Mouse (Mus musculus) spleen, adult 2 months (tissue): ENCODE results near the gene Spen. TPM values are rescaled to one million over a fixed set of nuclear protein-coding genes. Genes with fewer than 3 reads are reported as not detected.

Source experiments
- DNase-seq, 2 experiments: peaks; one replicate each; pipeline versions ENCODE4 v3.0.0 to v3.0.0-alpha.2; 2012 to 2021; ENCODE audit warnings: low spot score in 2 of 2, low read depth in 1 of 2
- H3K27ac ChIP-seq: fragments of 200-500 bp; 2 replicates; pipeline ENCODE4 v1.5.1; 2012; ENCODE audit warnings: low read length, inconsistent platforms; ENCODE audit not compliant: insufficient read depth
- H3K27me3 ChIP-seq: fragments of 200-500 bp; 2 replicates; pipeline ENCODE4 v1.6.1; 2012; ENCODE audit warnings: mild to moderate bottlenecking, moderate library complexity, low read length, inconsistent platforms; ENCODE audit not compliant: control insufficient read depth, insufficient read depth
- H3K36me3 ChIP-seq: fragments of 200-500 bp; 2 replicates; pipeline ENCODE4 v1.6.1; 2012; ENCODE audit warnings: mild to moderate bottlenecking, low read length, inconsistent platforms; ENCODE audit not compliant: control insufficient read depth, insufficient read depth
- H3K4me1 ChIP-seq: fragments of 200-500 bp; 2 replicates; pipeline ENCODE4 v1.6.1; 2011; ENCODE audit warnings: inconsistent platforms; ENCODE audit not compliant: control insufficient read depth, insufficient read depth, insufficient read length
- H3K4me3 ChIP-seq: fragments of 200-500 bp; 2 replicates; pipeline ENCODE4 v1.5.1; 2011; ENCODE audit warnings: mild to moderate bottlenecking, inconsistent platforms; ENCODE audit not compliant: insufficient read depth, insufficient read length; ENCODE audit errors: extremely low read depth
- CTCF ChIP-seq: fragments of 200-500 bp; IDR thresholded peaks from 2 replicates; pipeline ENCODE4 v1.5.1; 2011; ENCODE audit warnings: mild to moderate bottlenecking, inconsistent platforms; ENCODE audit not compliant: insufficient read depth, insufficient read length, insufficient replicate concordance; ENCODE audit errors: extremely low read depth
- POLR2A ChIP-seq: fragments of 200-500 bp; IDR thresholded peaks from 2 replicates; pipeline ENCODE4 v1.6.1; 2011; ENCODE audit warnings: low read depth, low read length, inconsistent platforms
- WGBS: fragments of 180-500 bp; shearing (Covaris S2); methylation state at CpG from one replicate; pipeline ENCODE4 v1.1.7; 2018; 5-methylcytosine and 5-hydroxymethylcytosine counted together
- polyA plus RNA-seq: library from polyadenylated mRNA; depleted of rRNA; stranded (reverse); fragments of >200 nt; gene quantifications from 2 replicates; pipeline ENCODE4 v1.2.3, GENCODE M21; 2012

Gene Spen
- polyA plus RNA-seq, 1 experiment, result 28.2 TPM

DNA sequence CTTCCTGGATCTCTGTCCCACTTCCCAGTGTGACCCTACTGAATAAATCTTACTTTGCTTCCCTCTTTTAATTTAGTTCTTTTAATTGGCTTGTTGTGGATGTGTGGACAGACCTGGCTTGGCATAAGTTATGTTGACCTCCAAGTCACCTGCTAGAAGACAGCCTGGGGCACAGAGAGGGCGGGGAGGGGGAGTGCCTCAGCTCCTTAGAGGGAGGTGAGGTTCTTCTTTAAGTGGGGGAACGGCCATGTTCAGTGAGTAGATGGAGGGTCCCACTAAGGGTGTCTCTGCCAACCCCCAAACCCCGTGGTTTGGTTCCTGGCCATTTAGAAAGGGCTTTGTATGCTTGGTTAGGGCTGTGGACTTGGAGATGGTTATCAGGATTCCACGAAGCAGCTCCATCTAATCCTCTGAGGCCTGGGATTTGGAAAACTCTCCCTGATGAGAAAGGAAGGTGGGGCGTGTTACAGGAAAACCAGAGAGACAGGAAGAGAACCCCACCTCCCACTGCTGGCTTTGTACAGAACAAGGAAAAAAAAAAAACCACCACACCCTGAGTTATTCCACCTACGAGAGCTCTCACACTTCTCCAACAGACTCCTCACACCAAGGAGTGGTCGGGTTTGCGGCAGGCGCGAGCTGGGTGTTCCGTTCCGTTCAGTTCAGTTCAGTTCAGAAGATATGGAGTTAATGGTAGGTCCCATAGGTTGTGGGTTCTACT, 99.2 kb downstream of the Spen start:
- Histone ChIP-seq H3K27me3 (no peaks in the 10 kb centered on the region), H3K4me1 (no peaks in the 10 kb centered on the region), H3K4me3 (no peak overlapping the region), H3K36me3 (no peaks in the 10 kb centered on the region), H3K27ac (no peak overlapping the region)
- WGBS, result 77% methylated on average over 12 of the region's 12 CpGs
- TF ChIP-seq POLR2A, result no peak
- no peak for TF ChIP-seq CTCF
- no peak for DNase-seq

DNA sequence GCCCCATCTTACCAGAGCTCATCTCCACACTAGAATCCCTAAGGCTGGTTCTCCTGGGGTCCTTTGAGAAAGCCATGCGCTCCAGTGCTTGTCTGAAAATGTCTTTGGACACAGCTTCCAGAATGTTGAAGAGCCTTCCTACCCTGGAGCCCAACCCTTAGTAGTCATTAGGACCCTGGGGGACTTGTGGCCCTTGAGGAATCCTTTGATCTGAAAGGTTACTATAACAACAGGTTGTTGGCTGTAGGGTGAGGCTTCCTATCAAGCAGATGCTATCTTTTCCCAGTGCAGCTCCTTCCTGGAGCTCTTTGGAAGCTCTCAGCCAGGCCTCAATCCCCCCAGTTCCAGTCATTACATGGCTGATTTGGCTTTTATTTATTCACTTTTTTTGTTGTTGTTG, 102.4 kb downstream of the Spen start, which contains the start of gene Srarp:
TSS of gene Srarp (minus strand) at position 132 of the 400 bp plus-strand sequence.
- WGBS, result 97% methylated on average over 1 of the region's 1 CpGs
- TF ChIP-seq POLR2A, result no peak
- no peak for TF ChIP-seq CTCF
- Histone ChIP-seq H3K27me3 (no peaks in the 10 kb centered on the region), H3K27ac (no peak within 1 kb of the TSS), H3K4me3 (no peak within 1 kb of the TSS), H3K36me3 (no peaks in the 10 kb centered on the region), H3K4me1 (no peaks in the 10 kb centered on the region)
- DNase-seq, result no peak

DNA sequence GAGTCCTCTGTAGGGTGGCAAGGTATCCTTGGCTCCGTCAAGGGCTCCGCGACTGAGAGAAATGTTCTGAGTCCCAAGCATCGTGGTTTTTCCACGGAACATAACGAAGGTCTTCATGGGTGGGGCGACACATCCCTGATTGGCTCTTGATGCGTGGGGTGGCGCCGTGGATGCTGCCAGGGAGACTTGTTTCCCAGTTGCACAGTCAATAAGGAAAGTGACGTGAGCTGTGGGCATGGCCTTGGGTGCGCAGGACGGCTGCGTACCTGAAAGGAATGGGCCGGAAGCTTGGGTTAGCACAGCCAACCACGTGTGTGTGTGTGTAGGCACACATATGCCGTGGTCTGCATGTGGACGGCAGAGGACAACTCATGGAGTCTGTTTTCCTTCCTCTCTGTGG, 105.2 kb downstream of the Spen start:
- no peak for TF ChIP-seq POLR2A
- TF ChIP-seq CTCF, result no peak
- DNase-seq, result no peak
- H3K36me3 ChIP-seq, result no peaks in the 10 kb centered on the region
- H3K4me1 ChIP-seq, result no peaks in the 10 kb centered on the region
- WGBS, result 91% methylated on average over 18 of the region's 18 CpGs
- no peaks in the 10 kb centered on the region for H3K27me3 ChIP-seq
- no peak overlapping the region for H3K27ac ChIP-seq
- no peak overlapping the region for H3K4me3 ChIP-seq

DNA sequence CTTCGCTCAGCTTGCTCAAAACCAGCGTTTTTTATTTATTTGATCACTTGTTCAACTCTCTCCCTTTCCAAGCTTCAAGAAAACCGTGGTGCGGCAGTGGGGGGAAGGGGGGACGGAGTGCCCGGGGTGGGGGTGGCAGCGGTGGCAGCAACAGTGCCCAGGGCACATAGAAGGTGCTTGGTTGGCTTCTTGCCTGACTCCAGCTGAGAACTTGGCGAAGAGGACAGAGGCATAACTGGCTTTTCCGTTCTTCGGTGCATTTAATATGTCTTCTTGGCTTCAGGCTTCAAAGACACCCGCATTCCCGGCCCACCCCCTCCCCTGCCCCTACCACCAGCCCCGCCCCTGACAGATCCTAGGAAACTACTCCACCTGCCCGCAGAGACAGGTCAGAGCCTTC, 105.7 kb downstream of the Spen start:
- no peak overlapping the region for H3K27ac ChIP-seq
- no peak for DNase-seq
- H3K36me3 ChIP-seq, result no peaks in the 10 kb centered on the region
- no peaks in the 10 kb centered on the region for H3K27me3 ChIP-seq
- TF ChIP-seq CTCF (no peak), POLR2A (no peak)
- H3K4me1 ChIP-seq, result no peaks in the 10 kb centered on the region
- no peak overlapping the region for H3K4me3 ChIP-seq
- 83% methylated on average over 14 of the region's 14 CpGs for WGBS

DNA sequence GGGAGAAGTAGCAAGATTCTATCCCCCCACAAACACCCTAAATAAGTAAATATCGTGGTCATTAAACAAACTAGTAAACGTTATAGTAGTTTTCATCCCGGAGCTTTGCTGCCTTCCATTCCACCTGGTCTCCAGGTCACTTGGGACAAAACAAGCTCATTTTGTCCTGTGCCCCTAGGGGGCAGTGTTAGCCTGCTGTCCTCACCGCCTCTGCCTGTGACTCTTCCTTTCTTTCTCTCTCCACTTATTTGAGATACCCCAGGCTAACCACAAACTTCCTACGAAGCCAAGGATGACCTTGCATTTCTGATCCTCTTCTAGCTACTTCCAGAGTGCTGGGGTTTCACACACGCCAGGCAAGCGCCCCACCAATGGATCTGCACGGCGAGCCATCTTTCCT, 107.4 kb downstream of the Spen start:
- no peaks in the 10 kb centered on the region for H3K36me3 ChIP-seq
- H3K4me3 ChIP-seq, result no peak overlapping the region
- no peaks in the 10 kb centered on the region for H3K27me3 ChIP-seq
- no peaks in the 10 kb centered on the region for H3K4me1 ChIP-seq
- 25% methylated on average over 9 of the region's 9 CpGs for WGBS
- peak; percentile 29 to 66 for DNase-seq
- H3K27ac ChIP-seq, result no peak overlapping the region
- TF ChIP-seq CTCF (peak; percentile 91; the same call in 1 of the 2 replicates), POLR2A (no peak)

DNA sequence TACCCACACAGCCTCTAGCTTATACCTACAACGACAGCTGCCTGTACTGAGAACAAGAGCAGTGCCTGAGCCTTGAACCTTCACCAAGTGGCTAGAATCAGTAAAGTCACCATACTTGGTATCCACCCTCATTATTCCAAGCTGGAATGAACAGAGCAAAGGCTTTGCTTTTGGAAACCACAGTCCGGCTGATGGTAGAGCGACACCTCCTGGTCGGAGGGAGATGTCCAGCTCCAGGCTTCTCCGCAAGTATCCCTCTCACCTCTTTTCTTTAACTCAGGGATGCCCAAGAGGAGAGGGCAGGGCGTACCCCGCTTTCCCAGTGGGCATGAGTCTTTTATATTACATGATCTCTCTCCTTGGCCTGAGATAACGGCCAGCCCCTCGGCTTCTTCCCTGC, 108.5 kb downstream of the Spen start:
- Histone ChIP-seq H3K27ac (no peak overlapping the region), H3K4me3 (no peak overlapping the region), H3K4me1 (peaks cover 4% of the 10 kb centered on the region; the same call in 1 of the 2 replicates), H3K36me3 (no peaks in the 10 kb centered on the region), H3K27me3 (no peaks in the 10 kb centered on the region)
- 62% methylated on average over 9 of the region's 9 CpGs for WGBS
- TF ChIP-seq POLR2A (no peak), CTCF (peak; percentile 41; the same call in 1 of the 2 replicates)
- no peak for DNase-seq

DNA sequence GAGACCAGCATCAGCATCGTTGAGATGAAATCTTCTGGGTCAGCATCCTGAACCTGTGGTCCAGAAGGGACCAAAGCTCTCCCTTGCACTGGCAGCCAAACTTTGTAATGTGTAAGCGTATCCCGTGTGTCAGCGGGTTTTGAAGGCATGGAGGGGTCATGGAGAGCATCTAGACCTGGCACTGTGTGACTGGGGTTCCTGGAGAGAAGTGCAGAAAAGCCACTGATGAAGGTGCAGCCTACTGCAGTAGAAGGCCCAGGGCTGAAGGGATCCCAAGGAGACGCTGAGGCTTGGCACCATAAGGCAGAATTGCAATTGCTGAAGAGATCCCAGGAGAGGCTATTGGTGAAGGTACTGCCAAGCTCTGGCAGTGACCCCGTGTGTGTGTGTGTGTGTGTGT, 109.0 kb downstream of the Spen start:
- H3K4me1 ChIP-seq, result peaks cover 4% of the 10 kb centered on the region; the same call in 1 of the 2 replicates
- no peak overlapping the region for H3K27ac ChIP-seq
- TF ChIP-seq POLR2A (no peak), CTCF (no peak)
- no peak for DNase-seq
- no peaks in the 10 kb centered on the region for H3K27me3 ChIP-seq
- WGBS, result 82% methylated on average over 6 of the region's 6 CpGs
- H3K36me3 ChIP-seq, result no peaks in the 10 kb centered on the region
- H3K4me3 ChIP-seq, result no peak overlapping the region
